Mouse (Mus musculus) cerebellum, adult 11-12 months (tissue): ENCODE measurements around the gene Pafah1b2.

ENCODE experiments used
- DNase-seq: peaks from one replicate; pipeline ENCODE4 v3.0.0; 2022

The Pafah1b2 gene

GRCm38 (mm10) chr9:46023591-46023990, 11.1 kb upstream of the Pafah1b2 start:
- DNase-seq = no peak

GRCm38 (mm10) chr9:46019975-46020374, 7.5 kb upstream of the Pafah1b2 start:
- DNase-seq = no peak

- no peak for DNase-seq
Measured at GRCm38 (mm10) chr9:46018316-46018715, 5.8 kb upstream of the Pafah1b2 start.

GRCm38 (mm10) chr9:46016417-46016816, 3.9 kb upstream of the Pafah1b2 start:
- DNase-seq = no peak

DNA sequence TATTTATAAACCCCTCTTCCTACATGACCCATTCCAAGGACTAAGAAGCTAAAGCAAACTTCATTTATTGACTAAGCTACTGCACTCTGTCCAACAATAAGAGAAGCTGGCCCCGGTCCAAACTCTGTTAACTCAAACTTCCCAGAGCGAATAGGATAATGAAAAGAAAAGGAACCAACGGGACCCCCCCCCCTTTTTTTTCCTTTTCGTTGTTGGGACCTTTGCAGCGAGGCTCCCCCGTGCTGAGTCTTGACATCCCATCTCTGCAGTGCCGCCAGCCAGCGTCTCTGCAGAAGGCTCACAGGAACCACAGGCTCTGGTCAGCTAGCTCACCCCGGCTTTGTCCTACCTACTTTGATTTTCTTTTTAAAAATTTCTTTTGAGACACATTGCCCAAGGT, 3.3 kb upstream of the Pafah1b2 start:
- peak; percentile 52 for DNase-seq

DNA sequence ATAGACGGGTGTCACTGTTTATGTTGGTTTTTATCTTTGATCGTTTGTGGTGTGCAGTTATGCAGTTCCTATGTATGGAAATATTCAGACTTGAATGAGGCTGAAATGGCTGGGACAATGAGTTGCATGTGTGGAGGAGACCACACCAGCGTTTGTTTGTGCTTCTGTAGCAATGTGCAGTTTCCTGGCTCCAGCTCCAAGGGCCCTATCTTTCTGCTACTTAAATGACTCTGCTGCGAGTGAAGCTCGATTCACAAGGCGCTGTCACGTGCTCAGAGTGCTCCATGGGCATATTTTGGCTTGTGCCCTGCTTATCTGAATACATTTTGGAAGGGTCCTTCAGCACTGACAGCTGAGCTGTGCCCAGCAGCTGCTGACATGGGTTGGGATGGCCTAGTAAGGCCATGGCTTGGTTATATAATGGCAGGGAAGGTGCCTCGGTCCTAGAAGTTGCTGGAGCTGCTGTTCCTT, 2.6 kb upstream of the Pafah1b2 start:
- DNase-seq = peak; percentile 55

GRCm38 (mm10) chr9:46014251-46014681, 1.8 kb upstream of the Pafah1b2 start:
- DNase-seq = peak; percentile 54

- DNase-seq = no peak
Measured at GRCm38 (mm10) chr9:46013616-46014015, 1.1 kb upstream of the Pafah1b2 start.

- peak; percentile 75 for DNase-seq
Measured at GRCm38 (mm10) chr9:46013009-46013586, 608 bp upstream of the Pafah1b2 start.

GRCm38 (mm10) chr9:46011094-46011970, 1.2 kb downstream of the Pafah1b2 start:
- DNase-seq = no peak

GRCm38 (mm10) chr9:46009669-46009983, 2.9 kb downstream of the Pafah1b2 start:
- DNase-seq = no peak

- DNase-seq = no peak
Measured at GRCm38 (mm10) chr9:46008931-46009668, 3.4 kb downstream of the Pafah1b2 start.

- no peak for DNase-seq
Measured at GRCm38 (mm10) chr9:46006224-46006623, 6.3 kb downstream of the Pafah1b2 start.

- no peak for DNase-seq
Measured at GRCm38 (mm10) chr9:46004529-46004928, 8.0 kb downstream of the Pafah1b2 start.

DNA sequence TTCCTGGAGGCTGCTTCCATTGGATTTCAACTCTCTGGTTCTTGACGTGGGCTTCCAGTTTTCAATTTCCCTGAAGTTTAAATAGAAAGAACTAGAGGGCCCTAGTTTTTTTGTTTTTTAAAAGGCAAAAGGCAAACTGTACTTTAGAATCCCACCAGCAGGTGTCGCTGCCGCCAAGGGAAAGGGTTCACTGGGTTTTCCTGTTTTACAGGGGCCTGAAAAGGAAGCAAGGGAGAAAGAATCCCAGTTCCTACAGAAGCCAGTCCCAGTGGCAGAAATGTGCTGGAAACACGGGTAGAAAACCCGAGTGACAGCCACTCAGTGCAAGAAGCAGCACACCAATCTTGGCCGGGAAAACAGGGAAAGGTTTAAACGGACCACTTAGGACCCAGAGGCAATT, 8.8 kb downstream of the Pafah1b2 start:
- peak; percentile 57 for DNase-seq

DNA sequence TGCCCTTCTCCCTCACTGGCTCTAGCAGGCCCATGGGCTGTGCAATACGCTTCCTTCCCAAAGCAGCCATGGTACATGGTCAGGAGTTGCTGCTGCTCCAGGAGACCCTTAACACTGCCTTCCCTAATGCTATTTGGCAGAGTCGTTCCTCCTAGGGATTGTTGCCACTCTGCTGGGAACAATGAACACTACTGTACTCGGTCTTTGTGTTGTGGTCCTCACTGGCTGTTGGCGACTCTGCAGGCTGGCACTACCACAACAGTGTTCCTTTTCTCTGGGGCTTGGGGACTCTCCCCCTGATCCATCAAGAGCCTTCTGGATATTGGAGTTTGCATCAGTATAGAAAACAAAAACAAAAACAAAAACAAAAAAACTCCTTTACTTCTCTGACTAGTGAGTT, 13.5 kb downstream of the Pafah1b2 start:
- no peak for DNase-seq

DNA sequence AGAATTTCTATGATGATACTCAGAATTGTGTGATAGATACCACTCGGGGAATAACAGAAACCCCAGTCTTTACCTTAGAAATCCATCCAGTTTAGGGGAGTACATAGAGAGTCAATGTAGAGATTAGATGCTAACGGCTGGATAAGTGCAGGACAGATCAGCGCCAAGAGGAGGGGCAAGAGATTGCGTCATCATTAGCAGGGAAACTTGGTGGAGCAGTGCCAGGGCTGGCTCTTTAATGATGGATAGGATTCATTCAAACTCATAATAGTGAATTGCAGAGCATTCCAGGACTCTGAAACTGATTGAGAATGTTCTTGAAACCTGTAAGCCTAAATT, 27.3 kb downstream of the Pafah1b2 start:
- DNase-seq = peak; percentile 60

DNA sequence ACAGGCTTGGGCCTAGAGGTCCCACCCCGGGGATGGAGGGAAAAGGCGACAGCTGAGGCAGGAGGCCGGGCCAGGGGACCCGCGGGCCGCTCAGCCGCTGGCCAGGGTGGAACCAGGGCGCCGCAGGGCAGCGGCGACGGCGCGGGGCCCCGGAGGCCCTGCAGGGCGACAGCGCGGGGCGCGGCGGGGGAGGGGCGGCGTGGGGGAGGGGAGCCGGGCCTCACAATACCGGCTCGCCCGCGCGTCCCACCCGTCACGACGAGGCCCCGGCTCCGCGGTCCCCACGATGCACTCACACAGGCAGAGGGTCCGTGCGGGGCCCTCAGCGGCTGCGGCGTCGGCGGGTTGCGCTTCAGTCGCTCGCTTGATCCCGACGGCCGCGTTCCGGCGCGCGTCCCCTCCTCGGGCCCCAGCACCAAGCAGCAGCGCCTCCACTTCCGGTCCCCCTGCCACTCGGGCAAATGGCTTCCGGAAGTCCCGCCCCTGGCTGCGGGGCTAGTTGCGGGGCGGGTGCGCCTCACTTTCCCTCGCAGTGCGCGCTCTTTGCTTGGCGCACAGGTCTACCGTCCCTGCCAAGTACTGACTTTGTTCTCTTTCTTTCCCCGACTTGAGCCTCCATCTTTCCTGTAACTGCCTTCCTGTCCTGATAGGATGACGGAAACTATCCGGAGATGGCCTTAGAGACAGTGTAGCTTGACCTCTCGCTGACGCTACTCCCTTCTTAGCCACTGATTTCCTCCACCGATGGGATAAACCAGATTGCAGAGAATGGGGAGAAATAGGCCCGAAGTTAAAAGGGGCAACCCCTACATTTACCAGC, 27.9 kb downstream of the Pafah1b2 start:
- DNase-seq = peak; percentile 90

- peak; percentile 59 for DNase-seq
Measured at GRCm38 (mm10) chr9:45983676-45984408, 28.6 kb downstream of the Pafah1b2 start.

DNA sequence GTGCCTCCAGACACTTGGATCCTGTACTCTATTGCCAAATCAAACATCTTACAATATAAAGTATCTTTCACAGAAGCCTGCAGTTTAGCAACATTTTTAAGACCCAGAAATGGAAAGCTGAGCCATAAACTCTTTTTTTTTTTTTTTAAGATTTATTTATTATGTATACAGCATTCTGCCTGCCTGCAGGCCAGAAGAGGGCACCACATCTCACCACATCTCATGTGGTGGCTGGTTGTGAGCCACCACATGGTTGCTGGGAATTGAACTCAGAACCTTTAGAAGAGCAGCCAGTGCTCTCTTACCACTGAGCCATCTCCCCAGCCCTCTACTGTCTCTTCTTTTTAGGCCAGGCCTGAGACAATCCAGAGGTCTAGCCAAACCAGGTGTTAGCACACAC, 31.2 kb downstream of the Pafah1b2 start:
- no peak for DNase-seq

DNA sequence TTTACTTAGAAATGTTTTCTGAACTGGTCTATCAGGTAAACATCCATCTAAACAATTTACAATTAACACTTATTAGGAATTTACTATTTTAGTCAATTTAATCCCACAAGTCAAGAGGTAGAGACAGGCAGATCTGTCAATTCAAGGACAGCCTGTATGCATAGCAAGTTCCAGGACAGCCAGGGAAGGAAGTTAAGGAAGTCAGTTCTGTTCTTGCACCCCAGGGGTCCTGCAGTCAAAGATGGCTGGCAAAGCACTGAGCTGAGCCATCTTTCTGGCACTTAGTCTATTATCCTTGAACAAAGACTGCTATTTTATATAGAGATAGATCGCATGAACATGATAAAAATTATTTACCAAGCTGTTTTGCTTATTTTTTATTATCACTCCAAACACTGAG, 31.9 kb downstream of the Pafah1b2 start:
- no peak for DNase-seq

- DNase-seq = no peak
Measured at GRCm38 (mm10) chr9:45979778-45980177, 32.7 kb downstream of the Pafah1b2 start.
